Mouse (Mus musculus) intestine, embryonic 16.5 days (tissue): ENCODE results near the gene Gapdh. TPM values are rescaled to one million over a fixed set of nuclear protein-coding genes. Genes with fewer than 3 reads are reported as not detected.
A peak's percentile ranks its signal among the peaks of the same experiment; 100 is the strongest.

Source experiments
- ATAC-seq: fragments of 200-750 bp; cut with Nextera tagmentation; 2 replicates; pipeline ENCODE4 v1.8.0; 2017; ENCODE audit warnings: moderate TSS enrichment, moderate library complexity
- H3K27ac ChIP-seq: fragments of 300-500 bp; sonication (generic); 2 replicates; pipeline ENCODE4 v1.5.1; 2014; ENCODE audit warnings: mild to moderate bottlenecking, low read length
- H3K27me3 ChIP-seq: fragments of 300-500 bp; sonication (generic); replicated peaks from 2 replicates; pipeline ENCODE4 v1.6.1; 2014; ENCODE audit warnings: low read length, control low read depth, mixed read lengths; ENCODE audit not compliant: control insufficient read depth, insufficient read depth
- H3K36me3 ChIP-seq: fragments of 300-500 bp; sonication (generic); 2 replicates; pipeline ENCODE4 v1.6.1; 2014; ENCODE audit warnings: low read length, control low read depth; ENCODE audit not compliant: control insufficient read depth, insufficient read depth
- H3K4me1 ChIP-seq: fragments of 300-500 bp; sonication (generic); 2 replicates; pipeline ENCODE4 v1.6.1; 2014; ENCODE audit warnings: low read length, control low read depth, mixed read lengths; ENCODE audit not compliant: control insufficient read depth, insufficient read depth
- H3K4me2 ChIP-seq: fragments of 300-500 bp; sonication (generic); 2 replicates; pipeline ENCODE4 v1.6.1; 2014; ENCODE audit warnings: low read depth, low read length, control low read depth
- H3K4me3 ChIP-seq: fragments of 300-500 bp; sonication (generic); 2 replicates; pipeline ENCODE4 v1.5.1; 2014; ENCODE audit warnings: mild to moderate bottlenecking, low read length
- H3K9ac ChIP-seq: fragments of 300-500 bp; sonication (generic); 2 replicates; pipeline ENCODE4 v1.6.1; 2014; ENCODE audit warnings: low read depth, low read length
- H3K9me3 ChIP-seq: fragments of 300-500 bp; sonication (generic); 2 replicates; pipeline ENCODE4 v1.6.1; 2016; ENCODE audit warnings: low read length, control low read depth; ENCODE audit not compliant: control insufficient read depth
- WGBS: fragments of 180-500 bp; shearing (Covaris S2); extraction: QIAGEN DNeasy Blood & Tissue Kit; methylation state at CpG from one replicate; pipeline ENCODE4 v1.1.7; 2014; 5-methylcytosine and 5-hydroxymethylcytosine counted together
- polyA plus RNA-seq: library from polyadenylated mRNA; unstranded; fragments of >200 nt; fragmentation: Nextera tagmentation; extraction: Ambion mirVana; gene quantifications from 2 replicates; pipeline ENCODE4 v1.2.1, GENCODE M21; 2015

Gene Gapdh
- polyA plus RNA-seq, 1 experiment from 2014 or later = 2,328 TPM

DNA sequence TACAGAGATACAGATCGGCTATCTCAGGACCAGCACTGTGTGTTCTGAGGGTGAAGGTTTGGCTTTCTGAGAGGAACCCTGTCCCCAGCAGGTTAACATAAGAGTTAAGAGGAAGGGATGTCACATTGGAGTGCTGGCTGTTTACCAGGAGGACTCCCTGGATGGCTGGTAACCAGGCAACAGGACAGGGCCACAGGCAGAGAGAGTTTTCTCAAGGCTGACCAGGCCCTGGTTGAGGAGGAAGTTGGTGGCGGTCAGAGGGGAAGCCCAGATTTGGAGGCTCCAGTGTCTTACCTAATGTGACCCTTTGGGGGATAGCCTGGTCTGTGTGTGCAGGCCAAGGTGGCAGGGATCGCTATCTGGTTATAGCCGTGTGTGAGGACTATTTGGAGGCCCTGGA is 19.5 kb downstream of the Gapdh start:
- no peaks in the 10 kb centered on the region for H3K9me3 ChIP-seq
- H3K27me3 ChIP-seq = no peaks in the 10 kb centered on the region
- ATAC-seq = no peak
- 0 out of 2 replicates have a peak overlapping the region, but pooled peaks have one; percentile 18 for H3K27ac ChIP-seq
- 83% methylated on average over 4 of the region's 4 CpGs for WGBS
- H3K4me3 ChIP-seq = peak overlapping the region; percentile 6; the same call in 1 of the 2 replicates
- peaks cover 5% of the 10 kb centered on the region; the same call in 1 of the 2 replicates for H3K36me3 ChIP-seq
- H3K4me2 ChIP-seq = peak overlapping the region; percentile 75
- 0 out of 2 replicates have a peak overlapping the region, but pooled peaks have one; percentile 14 for H3K9ac ChIP-seq
- peaks cover 42% of the 10 kb centered on the region for H3K4me1 ChIP-seq

GRCm38 (mm10) chr6:125146148-125146547 is 20.1 kb downstream of the Gapdh start:
- H3K4me2 ChIP-seq = peak overlapping the region; percentile 75
- peaks cover 12% of the 10 kb centered on the region; the same call in 1 of the 2 replicates for H3K36me3 ChIP-seq
- H3K4me3 ChIP-seq = peak overlapping the region; percentile 67
- ATAC-seq = no peak
- no peak overlapping the region; the same call in 1 of the 2 replicates for H3K27ac ChIP-seq
- 64% methylated on average over 7 of the region's 7 CpGs for WGBS
- H3K9ac ChIP-seq = peak overlapping the region; percentile 79
- H3K4me1 ChIP-seq = peaks cover 42% of the 10 kb centered on the region
- no peaks in the 10 kb centered on the region for H3K9me3 ChIP-seq
- H3K27me3 ChIP-seq = no peaks in the 10 kb centered on the region

DNA sequence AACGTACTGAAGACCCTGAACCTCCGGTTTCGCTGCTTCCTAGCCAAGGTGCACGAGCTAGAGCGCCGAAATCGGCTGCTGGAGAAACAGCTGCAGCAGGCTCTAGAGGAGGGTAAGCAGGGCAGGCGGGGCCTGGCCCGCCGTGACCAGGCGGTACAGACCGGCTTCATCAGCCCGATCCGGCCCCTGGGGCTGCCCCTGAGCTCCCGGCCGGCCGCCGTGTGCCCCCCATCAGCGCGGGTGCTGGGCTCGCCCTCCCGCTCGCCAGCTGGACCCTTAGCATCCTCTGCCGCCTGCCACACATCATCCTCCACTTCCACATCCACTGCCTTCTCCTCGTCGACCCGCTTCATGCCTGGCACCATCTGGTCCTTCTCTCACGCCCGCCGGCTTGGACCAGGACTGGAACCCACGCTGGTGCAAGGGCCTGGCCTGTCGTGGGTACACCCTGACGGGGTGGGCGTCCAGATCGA is 20.8 kb downstream of the Gapdh start:
- Histone ChIP-seq H3K4me2 (peak overlapping the region; percentile 75), H3K27me3 (no peaks in the 10 kb centered on the region), H3K36me3 (peaks cover 17% of the 10 kb centered on the region; the same call in 1 of the 2 replicates), H3K9ac (peak overlapping the region; percentile 79), H3K9me3 (no peaks in the 10 kb centered on the region), H3K4me1 (peaks cover 42% of the 10 kb centered on the region), H3K27ac (peak overlapping the region; percentile 84), H3K4me3 (peak overlapping the region; percentile 67)
- peak; percentile 70 for ATAC-seq
- 5% methylated on average over 35 of the region's 35 CpGs for WGBS

DNA sequence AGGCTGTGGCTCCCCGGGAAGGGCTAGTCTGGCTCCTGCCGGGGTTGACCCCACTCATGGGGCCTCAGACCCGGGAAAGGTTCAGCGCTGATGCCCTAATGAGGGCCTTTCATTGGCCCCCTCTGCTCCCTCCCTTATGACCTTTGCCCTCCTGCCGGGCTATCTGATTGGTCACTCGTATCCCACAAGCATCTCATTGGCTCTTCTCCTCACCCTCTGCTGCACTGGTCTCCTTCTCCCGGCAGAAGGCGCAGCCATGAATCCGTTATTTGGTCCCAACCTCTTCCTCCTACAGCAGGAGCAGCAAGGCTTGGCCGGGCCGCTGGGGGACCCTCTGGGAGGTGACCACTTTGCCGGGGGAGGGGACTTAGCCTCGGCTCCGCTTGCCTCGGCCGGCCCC is 21.3 kb downstream of the Gapdh start, which contains the start of gene Iffo1:
Gene Iffo1 (plus strand): TSS at position 241 of the 400 bp plus-strand sequence.
- Histone ChIP-seq H3K4me2 (peak within 1 kb of the TSS; percentile 75), H3K9me3 (no peaks in the 10 kb centered on the region), H3K9ac (peak within 1 kb of the TSS; percentile 79), H3K4me3 (peak within 1 kb of the TSS; percentile 67), H3K4me1 (peaks cover 42% of the 10 kb centered on the region), H3K27ac (peak within 1 kb of the TSS; percentile 84), H3K36me3 (peaks cover 22% of the 10 kb centered on the region; the same call in 1 of the 2 replicates), H3K27me3 (no peaks in the 10 kb centered on the region)
- WGBS = 2% methylated on average over 16 of the region's 16 CpGs
- peak; percentile 93 for ATAC-seq

- Histone ChIP-seq H3K27ac (no peak overlapping the region), H3K4me3 (no peak overlapping the region), H3K27me3 (no peaks in the 10 kb centered on the region), H3K9ac (no peak overlapping the region), H3K4me1 (peaks cover 34% of the 10 kb centered on the region), H3K9me3 (no peaks in the 10 kb centered on the region), H3K36me3 (peaks cover 30% of the 10 kb centered on the region; the same call in 1 of the 2 replicates), H3K4me2 (no peak overlapping the region)
- 81% methylated on average over 9 of the region's 9 CpGs for WGBS
- no peak for ATAC-seq
Observed at GRCm38 (mm10) chr6:125143904-125144303, 22.4 kb downstream of the Gapdh start.

GRCm38 (mm10) chr6:125143128-125143527 is 23.1 kb downstream of the Gapdh start:
- WGBS = 73% methylated on average over 3 of the region's 3 CpGs
- peaks cover 30% of the 10 kb centered on the region; the same call in 1 of the 2 replicates for H3K36me3 ChIP-seq
- ATAC-seq = no peak

DNA sequence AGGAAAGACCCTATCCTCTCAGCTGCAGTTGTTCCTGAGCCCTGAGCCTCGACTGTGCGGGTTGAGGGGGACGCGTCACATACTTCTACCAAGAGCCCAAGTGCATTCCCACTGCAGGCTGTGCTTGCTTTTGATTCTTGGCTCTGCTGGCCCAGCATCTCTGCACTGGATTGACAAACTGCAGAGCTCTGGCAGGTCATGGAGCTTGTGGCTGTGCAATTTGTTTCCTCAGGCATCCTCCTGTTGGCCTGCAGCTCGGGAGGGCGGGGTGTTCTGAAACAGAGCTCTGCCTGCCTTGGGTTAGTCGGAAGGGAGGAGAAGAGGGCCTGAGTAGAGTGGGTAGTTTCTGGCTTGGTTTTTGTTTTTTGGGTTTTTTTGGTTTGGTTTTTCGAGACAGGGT is 23.8 kb downstream of the Gapdh start:
- Histone ChIP-seq H3K9ac (no peak overlapping the region), H3K36me3 (peaks cover 33% of the 10 kb centered on the region), H3K27ac (no peak overlapping the region), H3K4me2 (no peak overlapping the region), H3K9me3 (no peaks in the 10 kb centered on the region), H3K4me1 (peaks cover 27% of the 10 kb centered on the region), H3K27me3 (no peaks in the 10 kb centered on the region), H3K4me3 (no peak overlapping the region)
- ATAC-seq = no peak
- WGBS = 77% methylated on average over 8 of the region's 8 CpGs

More at GRCm38 (mm10) chr6:125143128-125143527, 23.1 kb downstream of the Gapdh start:
- Histone ChIP-seq H3K27me3 (no peaks in the 10 kb centered on the region), H3K4me2 (no peak overlapping the region), H3K27ac (no peak overlapping the region), H3K9ac (no peak overlapping the region), H3K9me3 (no peaks in the 10 kb centered on the region), H3K4me1 (peaks cover 30% of the 10 kb centered on the region), H3K4me3 (no peak overlapping the region)

DNA sequence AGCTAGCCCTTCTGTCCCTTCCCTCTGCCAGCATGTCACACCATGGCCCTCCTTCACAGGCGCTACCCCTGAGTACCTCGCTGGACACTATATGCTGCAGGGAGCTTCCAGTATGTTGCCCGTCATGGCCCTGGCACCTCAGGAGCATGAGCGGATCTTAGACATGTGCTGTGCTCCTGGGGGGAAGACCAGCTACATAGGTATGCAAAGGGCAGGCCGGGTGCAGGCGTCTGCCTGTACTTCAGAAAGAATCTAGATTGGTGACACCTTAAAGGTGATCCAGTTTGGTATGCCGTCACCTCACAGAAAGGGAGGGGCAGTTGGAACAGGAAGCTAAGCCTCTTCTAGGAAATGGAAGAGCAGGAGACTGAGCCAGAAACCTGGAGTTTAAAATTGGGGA is 26.5 kb downstream of the Gapdh start:
- no peaks in the 10 kb centered on the region for H3K27me3 ChIP-seq
- H3K27ac ChIP-seq = no peak overlapping the region
- no peak for ATAC-seq
- H3K9ac ChIP-seq = no peak overlapping the region
- 90% methylated on average over 7 of the region's 7 CpGs for WGBS
- no peaks in the 10 kb centered on the region for H3K9me3 ChIP-seq
- H3K36me3 ChIP-seq = peaks cover 40% of the 10 kb centered on the region
- 0 out of 2 replicates have a peak, but pooled peaks cover under 1% of the 10 kb centered on the region for H3K4me1 ChIP-seq
- H3K4me3 ChIP-seq = no peak overlapping the region
- no peak overlapping the region for H3K4me2 ChIP-seq

- Histone ChIP-seq H3K4me1 (peaks cover 6% of the 10 kb centered on the region), H3K4me2 (no peak overlapping the region), H3K9ac (no peak overlapping the region), H3K36me3 (peaks cover 45% of the 10 kb centered on the region), H3K9me3 (no peaks in the 10 kb centered on the region), H3K27me3 (no peaks in the 10 kb centered on the region), H3K4me3 (no peak overlapping the region), H3K27ac (no peak overlapping the region)
- no peak for ATAC-seq
- 92% methylated on average over 19 of the region's 19 CpGs for WGBS
Observed at GRCm38 (mm10) chr6:125137002-125137671, 29.1 kb downstream of the Gapdh start.
